13 mouse cellular contexts compared by ENCODE assay signal in genomic region chr9:75034691-75035090, GRCm38 (mm10).
"Had no signal": no experiment of that assay in that cellular context is flagged by ENCODE, and none has a peak within 500 bp of the region (broad histone marks: within the 10 kb centered on the region; RNA-seq: fewer than 3 reads in every experiment).

No protein-coding gene starts in this region.

- H3K4me3 ChIP-seq: limb, embryonic 12.5 days; liver, embryonic 13.5 days; myocyte; neural tube, embryonic 15.5 days had no signal

- H3K36me3 ChIP-seq: limb, embryonic 12.5 days; liver, embryonic 13.5 days had no signal

- H3K4me2 ChIP-seq: limb, embryonic 12.5 days; liver, embryonic 13.5 days; neural tube, embryonic 15.5 days had no signal

- H3K27me3 ChIP-seq: limb, embryonic 12.5 days; liver, embryonic 13.5 days; neural tube, embryonic 15.5 days had no signal

- DNase-seq: kidney, adult 2 months; kidney, postnatal 25 days; layer of hippocampus, adult 9-11 months; layer of hippocampus, postnatal 36 days; liver, embryonic 13.5 days; lung, adult 18-20 months; midbrain, embryonic 14.5 days; right cerebral cortex, adult 18-20 months; spleen, adult 18-20 months; thymus, postnatal 36 days had no signal

- H3K9me3 ChIP-seq: limb, embryonic 12.5 days; liver, embryonic 13.5 days; neural tube, embryonic 15.5 days had no signal

- H3K9ac ChIP-seq: limb, embryonic 12.5 days; liver, embryonic 13.5 days; neural tube, embryonic 15.5 days had no signal

- H3K27ac ChIP-seq: limb, embryonic 12.5 days; liver, embryonic 13.5 days; neural tube, embryonic 15.5 days had no signal
